Mouse (Mus musculus) brain, embryonic 14.5 days (tissue): ENCODE data around the gene Cldn4.

Experiments used
- CTCF ChIP-seq: fragments of 200-500 bp; IDR thresholded peaks from 2 replicates; pipeline ENCODE4 v1.5.1; 2012; ENCODE audit warnings: inconsistent platforms, mild to moderate bottlenecking, moderate library complexity, borderline replicate concordance; ENCODE audit not compliant: insufficient read depth, insufficient read length; ENCODE audit errors: extremely low read depth
- POLR2A ChIP-seq: fragments of 200-500 bp; IDR thresholded peaks from 2 replicates; pipeline ENCODE4 v1.6.1; 2012; ENCODE audit warnings: mild to moderate bottlenecking, inconsistent platforms, borderline replicate concordance; ENCODE audit not compliant: poor library complexity, insufficient read depth, insufficient read length, severe bottlenecking; ENCODE audit errors: extremely low read depth

DNA sequence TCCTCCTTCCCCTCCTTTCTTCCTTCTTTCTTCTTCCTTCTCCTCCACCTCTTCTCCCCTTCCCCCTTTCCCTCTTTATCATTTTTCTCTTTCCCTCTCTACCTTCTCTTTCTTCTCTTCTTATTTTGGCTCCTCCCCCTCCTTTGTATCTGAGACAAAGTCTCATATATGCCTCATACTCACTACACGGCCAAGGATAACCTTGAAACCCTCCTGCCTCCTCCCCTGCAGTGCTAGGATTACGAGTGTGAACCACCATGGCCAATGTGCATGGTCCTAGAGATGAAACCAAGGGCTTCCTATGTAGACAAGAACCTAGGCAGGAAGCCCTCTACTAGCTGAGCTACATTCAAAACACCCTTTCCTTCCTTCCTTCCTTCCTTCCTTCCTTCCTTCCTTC lies 28.2 kb upstream of the Cldn4 start:
- TF ChIP-seq CTCF (no peak), POLR2A (no peak)
